Mouse (Mus musculus): ENCODE measurements at regions not wholly inside any gene's neighbourhood (a gene's known extent, or its start where the extent isn't known, plus 50 kb on each side); places are given as distances from the start of the nearest gene placed in this dataset.

DNA sequence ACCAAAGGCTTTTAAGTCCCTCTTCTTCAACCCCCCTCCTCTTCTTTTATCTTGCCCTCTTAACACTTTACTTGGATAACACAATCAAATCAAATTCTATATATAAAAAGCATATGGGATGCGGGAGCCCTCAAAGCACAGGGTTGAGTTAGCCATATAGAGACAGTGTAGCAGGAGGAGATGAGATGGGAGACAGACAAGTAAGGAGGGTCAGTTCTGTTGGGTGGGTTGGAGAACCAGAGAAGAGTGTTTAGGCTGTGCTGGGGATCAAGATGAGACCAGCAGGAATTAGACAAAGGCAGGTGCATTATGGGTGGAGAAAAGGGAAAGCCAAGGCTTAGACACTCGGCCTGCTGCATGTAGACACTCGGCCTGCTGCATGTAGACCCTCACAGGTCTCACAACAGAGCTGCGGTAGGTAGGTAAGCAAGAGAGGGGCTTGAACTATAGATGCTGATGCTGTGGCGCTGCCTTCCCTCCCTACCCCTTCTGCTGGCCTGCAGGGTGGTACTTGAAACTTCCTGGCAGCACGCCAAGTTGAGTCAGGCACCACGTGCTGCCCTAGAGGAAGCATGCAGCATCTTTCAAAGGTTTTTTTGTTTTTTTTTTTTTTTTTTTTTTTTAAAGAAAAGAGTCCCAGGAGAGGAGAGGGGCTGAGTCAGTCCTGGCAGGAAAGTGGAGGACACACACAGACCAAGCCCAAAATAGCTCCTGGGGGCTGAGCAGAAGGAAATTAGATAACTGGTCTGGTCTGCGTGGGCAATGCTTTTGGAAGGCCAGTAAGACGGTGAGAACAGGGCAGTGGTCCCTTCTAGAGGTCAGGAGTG lies 101.3 kb upstream of the Serp2 start:
- in situ Hi-C loops (cut with MboI; ENCODE audit: unreplicated experiment in 2 of 2): no loop called here

DNA sequence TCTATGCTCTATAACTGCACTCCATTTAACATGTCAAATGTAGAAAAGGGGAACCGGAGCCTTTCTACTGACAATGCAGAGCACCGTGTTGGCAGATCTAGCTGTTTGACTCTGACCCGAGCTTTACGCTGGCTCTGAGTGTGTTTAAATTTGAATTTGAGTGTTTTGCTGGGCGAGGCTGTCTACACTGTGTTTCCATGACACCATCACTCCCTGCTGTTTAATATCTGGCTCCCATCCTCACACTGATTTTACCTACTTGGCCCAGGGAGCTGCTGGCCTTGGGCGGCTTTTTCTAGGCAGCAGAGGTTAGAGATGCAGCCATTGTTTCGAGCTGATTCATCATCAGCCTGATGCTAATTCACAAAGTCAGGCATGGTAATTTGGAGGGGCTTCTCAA lies 100.7 kb upstream of the Serp2 start:
- in situ Hi-C loops (cut with MboI; ENCODE audit: unreplicated experiment in 2 of 2): no loop called here

DNA sequence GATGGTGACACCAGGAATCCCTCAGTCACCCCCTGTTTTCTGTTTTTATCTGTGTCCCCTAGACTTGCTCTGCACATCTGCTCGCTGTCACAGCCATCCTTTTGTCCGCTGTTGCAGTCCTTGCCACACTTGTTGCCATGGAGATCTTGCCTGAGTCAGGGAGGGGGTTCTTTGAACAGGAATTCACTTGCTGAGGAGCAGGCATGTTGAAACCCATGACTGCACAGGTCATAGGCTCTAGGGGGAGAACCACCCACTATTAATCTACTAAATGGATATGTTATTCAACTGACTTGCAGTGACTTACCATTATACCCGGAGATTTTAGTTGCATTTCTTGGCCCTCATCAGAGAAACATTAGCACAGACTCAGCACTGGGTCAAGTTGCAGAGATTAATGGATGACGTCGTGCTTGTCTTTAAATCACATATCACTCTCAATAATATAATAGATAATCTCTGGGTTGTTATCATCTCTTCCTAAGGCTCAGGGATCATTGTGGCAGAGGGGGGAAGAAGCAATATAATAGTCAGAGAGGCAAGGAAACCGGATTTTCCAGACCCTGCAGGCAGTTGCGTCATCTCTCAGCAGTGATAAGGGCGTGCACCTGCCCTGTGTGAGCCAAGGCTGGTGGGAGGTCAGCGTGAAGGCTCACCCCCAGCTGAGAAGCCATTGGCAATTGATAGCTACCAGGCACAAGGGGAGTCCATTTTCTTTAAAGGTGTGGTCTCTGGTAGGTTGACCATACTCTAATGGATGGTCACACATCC lies 95.9 kb upstream of the Serp2 start:
- in situ Hi-C loops (cut with MboI; ENCODE audit: unreplicated experiment in 2 of 2): no loop called here

DNA sequence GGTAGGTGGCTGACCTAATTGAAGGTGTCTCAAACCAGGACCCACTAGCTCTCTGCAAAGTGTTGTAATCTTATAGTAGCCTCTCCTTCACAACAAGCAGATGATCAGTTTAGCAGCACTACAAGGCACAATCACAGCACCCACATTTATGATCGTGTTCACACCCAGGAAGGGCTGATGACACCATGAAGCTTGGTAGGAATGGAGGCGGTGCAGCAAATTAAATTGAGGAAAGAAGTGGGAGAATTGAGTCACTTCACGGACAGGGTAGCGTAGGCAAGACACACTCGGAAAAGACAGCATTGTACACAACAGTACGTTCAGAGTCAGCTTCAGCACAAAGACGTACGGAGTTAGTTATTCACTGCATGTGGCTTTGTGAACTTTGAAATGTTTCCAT lies 94.4 kb upstream of the Serp2 start:
- in situ Hi-C loops (cut with MboI; ENCODE audit: unreplicated experiment in 2 of 2): no loop called here

DNA sequence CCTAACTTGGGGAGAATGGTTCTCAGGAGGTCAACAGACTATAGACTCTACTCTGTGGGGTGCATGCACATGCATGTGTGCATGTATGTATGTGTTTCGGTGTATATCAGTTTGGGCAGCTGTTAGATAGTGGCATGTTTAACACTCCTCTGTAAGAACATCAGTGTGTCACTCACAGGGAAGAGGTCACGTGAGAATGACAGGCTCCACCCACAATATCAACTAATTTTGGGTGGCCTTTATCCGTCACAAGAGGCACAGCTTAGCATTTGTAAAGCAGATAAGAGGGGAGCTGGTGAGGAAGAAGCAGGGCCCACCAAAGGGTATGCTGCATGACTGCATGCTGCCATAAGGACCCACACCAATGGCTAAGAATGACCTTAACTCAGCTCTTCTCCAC lies 93.2 kb upstream of the Serp2 start:
- in situ Hi-C loops (cut with MboI; ENCODE audit: unreplicated experiment in 2 of 2): no loop called here

DNA sequence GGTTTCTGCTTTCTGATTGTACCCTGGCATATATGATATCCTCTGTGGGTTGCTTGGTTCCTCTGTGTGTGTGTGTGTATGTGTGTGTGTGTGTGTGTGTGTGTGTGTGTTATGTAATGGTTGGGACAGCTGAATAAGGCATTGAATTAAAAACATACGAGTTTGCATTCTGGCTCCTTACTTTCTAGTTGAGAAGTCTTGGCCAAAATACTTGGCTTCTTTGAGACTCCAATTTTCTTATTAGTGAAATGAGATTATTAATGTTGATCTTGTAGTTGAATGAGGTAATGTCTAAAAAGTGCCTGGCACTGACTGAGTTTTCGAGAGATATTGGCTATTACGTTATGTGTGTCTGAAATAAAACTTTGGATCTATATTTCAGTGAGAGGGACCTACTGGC lies 88.0 kb upstream of the Serp2 start:
- in situ Hi-C loops (cut with MboI; ENCODE audit: unreplicated experiment in 2 of 2): no loop called here

DNA sequence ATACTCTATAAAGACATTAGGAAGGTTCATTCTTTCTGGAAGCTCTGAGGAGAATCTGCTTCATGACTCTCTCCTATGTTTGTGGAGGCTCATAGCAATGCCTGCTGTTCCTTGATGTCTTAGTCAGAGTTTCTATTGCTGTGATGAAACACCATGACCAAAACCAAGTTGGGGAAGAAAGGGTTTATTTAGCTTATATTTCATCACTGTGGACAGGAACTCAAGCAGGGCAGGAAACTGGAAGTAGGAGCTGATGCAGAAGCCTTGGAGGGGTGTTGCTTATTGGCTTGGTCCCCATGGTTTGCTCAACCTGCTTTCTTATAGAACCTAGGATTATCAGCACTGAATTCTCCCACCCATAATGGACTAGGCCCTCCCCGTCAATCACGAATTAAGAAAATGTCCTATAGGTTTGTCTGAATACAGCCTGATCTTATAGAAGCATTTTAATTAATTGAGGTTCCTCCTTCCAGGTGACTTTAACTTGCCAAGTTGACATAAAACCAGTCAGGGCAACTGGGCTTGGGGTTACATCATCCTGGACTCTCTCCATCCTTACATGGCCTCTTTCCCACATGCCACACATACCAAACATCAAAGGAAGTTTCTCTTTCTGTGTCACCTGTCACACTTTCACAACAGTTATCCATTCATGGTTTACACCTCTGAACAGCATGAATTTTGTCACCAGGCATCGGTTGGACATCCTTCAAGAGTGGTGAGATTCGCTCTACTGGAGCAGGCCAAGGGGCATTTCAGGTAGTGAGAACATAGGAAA lies 85.3 kb upstream of the Serp2 start:
- in situ Hi-C loops (cut with MboI; ENCODE audit: unreplicated experiment in 2 of 2): no loop called here

DNA sequence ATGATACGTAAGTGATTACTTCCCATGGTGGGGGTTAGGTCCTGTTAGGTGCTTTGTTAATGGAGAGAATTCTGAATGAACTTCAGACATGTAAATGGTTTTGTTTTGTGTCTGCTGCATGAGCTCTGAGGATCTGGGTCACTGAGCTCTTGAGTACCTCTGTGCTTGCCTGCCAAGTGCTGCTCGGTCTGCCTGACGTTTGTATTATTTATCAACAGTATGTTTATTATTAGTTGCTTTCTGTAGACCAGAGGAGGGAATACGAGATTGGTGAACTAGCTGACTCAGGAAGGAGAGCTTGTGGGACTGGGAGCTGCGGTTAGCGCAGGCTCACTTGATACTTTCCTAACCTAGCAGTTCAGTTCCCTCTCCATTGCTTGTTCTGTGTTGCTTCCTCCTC lies 76.5 kb upstream of the Serp2 start:
- in situ Hi-C loops (cut with MboI; ENCODE audit: unreplicated experiment in 2 of 2): no loop called here

DNA sequence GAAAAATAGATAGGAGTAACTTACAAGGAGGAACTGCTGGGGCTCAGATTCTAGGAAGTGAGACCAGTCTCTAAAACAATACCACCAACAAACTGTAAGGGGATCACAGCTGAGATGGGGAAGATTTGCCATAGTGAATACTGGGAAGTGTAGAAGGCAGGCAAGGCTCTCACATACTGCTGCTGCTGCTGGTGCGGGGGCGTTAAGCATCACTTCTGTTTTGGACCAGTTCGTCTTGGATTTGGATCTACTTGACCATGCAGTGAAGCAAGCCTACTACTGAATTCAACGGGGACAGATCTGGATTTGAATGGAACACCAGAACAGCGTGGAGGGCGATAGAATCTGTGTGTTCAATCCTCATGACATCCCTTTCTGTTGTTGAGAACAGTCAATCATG lies 76.1 kb upstream of the Serp2 start:
- in situ Hi-C loops (cut with MboI; ENCODE audit: unreplicated experiment in 2 of 2): no loop called here

DNA sequence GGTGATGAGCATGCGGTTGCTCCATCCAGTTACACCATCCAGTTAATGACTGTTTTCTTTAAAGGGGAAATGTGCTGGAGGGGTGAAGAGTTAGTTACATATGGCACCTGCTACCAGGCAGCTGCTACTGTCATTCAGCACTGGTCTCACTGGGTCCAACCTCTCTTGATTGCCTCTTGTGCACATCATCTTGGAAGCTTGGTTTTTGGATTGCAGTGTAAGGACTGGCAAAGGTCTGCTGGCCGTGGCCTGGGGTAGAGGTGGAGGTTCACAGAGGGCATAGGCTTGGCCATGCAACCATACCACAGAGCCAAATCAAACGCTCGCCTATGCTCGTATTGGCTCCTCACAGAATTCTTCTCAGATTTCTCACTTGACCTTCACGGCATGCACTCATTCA lies 75.1 kb upstream of the Serp2 start:
- in situ Hi-C loops (cut with MboI; ENCODE audit: unreplicated experiment in 2 of 2): no loop called here

DNA sequence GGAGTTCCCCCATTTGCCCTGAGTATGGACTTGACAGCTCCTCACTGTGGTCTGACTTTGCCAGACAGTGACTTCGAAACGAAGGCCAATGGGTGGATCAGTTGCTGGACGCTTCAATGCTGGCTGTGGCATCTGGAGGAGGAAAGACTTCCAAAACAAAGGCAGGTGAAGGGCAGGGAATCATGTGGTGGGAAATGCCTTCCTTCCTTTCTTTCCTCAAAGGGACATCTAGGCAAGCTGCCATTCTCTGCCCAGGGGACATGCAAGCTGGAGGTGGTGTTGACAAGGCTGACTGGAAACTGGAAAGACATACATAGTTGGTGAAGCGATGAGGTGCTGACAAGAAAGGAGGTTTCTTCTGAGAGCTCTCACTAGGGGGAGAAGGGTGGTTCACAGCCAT lies 74.5 kb upstream of the Serp2 start:
- in situ Hi-C loops (cut with MboI; ENCODE audit: unreplicated experiment in 2 of 2): no loop called here

DNA sequence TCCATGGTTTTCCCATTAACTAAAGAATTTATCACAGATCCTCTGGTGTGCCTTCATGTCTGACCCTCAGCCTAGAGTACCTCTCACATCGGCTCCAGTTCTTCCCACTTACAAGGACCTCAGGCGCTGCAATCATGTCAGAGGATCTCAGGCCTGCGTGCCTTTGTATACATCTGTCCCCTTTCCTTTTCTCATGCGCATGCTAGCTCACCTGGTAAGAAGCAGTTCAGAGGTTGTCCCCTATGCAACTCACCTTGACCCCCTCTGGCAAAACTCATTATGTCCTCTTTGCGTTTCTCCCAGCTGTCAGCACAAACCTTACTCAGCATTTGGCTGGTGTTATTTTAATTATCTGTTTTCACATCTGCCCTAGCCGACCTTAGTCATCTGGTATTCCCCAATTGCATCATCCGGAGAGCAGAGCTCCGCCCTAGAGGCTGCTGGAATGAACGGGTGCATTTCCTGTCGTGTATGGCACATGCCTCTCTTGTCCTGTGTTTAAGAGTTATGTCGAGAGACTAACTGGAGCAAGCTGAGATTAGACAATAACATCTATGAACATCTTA lies 73.3 kb upstream of the Serp2 start:
- in situ Hi-C loops (cut with MboI; ENCODE audit: unreplicated experiment in 2 of 2): no loop called here

DNA sequence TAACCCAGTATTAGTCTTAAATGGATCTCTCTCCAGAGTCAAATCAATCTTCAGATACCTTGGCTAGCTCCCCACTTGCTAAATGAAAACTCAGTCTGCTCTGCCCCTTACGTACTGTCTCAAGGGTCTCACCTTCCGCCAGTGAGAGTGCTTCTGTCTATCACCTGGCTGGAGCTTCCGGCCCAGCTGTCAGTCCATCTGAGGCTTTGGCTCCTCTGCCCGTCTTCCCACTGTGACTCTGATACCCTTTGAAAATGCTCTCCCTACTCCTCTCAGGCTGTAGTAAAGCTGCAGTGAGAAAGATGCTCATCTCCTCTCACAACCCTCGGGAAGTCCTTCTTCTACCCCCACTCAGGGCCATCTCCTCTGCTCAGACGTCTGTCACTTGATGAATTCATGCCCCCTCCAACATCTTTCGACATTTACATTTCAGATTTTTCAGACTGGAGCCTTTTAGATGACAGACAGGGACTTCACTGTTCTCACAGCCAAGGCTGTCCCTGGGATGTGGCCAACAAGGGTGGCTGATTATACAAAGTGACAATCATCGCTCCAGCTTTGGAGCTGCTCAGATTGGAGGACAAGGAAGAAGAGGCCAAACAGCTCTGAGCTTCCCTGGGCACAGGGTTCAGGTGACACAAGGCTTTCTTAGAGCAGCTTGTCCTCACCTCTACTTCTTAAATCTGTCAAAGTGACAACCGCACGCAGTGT lies 71.6 kb upstream of the Serp2 start:
- in situ Hi-C loops (cut with MboI; ENCODE audit: unreplicated experiment in 2 of 2): no loop called here

DNA sequence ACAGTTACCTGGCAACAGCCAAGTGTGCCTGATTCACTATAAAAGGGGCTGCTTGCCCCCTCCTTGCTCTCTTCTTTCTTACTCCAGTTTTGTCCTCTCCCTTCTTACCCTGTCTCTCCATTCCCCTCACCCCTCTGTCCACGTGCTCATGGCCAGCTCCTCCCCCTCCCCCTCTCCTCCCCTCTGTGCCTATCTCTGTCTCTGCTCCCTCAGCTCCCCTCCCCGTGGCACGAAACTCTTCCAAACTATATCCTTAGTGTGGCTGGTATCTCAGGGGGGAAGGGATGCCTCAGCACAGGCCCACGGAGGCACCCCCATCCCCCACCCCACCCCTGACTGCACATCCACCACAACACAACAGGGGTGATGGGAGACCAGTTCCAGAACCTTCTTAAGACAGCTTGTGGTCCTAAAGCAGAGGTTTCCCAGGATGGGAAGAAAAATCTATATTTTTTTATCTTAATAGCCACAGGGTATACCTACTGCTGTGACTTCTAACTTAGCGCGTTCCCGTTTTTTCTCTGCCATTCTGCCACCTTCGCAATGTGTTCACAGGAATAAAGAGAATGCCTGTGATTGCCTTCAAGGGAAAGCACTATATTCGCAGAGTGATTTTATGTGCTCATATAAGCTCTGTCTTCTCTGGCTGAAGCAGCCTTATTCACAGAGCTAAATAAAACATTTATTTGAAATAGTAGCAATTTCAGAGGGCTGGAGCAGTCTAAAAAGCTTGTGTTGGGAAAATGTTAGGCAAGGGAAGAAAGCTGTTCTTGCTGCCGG lies 69.1 kb upstream of the Serp2 start:
- in situ Hi-C loops (cut with MboI; ENCODE audit: unreplicated experiment in 2 of 2): no loop called here

DNA sequence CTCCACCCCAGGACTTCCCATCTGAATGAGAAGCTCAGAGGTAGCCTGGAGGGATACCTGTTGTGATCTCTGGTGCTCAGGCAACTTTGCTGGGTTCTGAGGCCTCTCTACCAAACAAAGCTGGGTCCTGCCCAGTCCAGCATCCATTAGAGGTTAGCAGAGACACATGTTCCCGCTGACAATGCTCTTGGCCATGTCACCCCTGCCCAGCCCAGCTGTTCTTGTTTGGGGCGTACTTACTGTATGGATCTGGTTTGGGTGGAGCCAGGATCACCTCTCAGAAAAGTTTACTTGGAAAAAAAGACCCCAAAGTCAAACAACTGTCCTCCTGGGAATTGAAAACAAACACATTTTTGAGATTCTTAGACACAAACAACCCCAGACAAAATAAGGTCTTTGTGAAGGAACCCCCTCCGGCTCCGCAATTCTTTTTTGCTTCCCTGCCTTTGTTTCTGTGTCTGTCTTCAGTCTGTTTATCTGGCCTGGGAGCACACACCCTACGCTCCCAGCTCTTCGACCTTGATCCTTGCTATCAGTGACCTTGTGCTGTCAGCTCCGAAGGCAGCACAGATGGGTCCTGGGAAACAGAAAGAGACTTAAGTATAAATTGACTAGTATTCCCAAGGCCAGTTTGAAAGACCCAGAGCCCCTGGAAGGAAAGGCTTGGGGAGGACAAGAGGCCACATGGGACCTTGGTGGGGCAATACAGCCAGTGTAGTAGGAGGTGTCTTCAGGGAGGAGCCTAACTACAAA lies 68.1 kb upstream of the Serp2 start:
- in situ Hi-C loops (cut with MboI; ENCODE audit: unreplicated experiment in 2 of 2): no loop called here

DNA sequence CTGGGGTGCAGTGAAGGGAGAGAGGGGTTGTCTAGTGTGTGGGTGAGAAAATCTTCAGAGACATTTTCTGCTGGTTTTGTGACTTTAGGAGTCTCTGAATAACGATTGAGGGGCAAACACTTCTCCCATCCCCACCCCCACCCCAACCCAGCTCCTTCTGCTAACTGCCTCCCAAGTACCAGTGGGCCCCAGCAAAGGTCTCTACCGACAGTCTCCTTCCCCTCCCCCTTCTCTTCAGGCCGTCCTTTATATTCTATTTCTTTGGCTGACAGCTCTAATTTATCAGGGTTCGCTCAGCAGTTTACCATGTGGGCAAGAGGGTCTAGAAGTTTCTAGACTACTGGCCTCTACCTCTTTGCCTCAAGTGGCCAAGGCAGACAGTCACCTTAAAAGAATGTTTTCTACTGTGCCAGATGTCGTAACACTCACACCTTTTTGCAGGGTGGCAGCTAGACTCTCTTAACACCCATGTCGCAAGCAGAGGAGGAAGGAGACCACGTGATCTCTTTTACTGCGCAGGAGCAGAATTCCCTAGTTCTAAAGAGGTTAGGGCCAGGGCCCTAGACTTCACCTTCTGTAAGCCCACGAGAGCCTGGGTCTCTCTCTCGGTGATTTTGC lies 66.8 kb upstream of the Serp2 start:
- in situ Hi-C loops (cut with MboI; ENCODE audit: unreplicated experiment in 2 of 2): no loop called here

DNA sequence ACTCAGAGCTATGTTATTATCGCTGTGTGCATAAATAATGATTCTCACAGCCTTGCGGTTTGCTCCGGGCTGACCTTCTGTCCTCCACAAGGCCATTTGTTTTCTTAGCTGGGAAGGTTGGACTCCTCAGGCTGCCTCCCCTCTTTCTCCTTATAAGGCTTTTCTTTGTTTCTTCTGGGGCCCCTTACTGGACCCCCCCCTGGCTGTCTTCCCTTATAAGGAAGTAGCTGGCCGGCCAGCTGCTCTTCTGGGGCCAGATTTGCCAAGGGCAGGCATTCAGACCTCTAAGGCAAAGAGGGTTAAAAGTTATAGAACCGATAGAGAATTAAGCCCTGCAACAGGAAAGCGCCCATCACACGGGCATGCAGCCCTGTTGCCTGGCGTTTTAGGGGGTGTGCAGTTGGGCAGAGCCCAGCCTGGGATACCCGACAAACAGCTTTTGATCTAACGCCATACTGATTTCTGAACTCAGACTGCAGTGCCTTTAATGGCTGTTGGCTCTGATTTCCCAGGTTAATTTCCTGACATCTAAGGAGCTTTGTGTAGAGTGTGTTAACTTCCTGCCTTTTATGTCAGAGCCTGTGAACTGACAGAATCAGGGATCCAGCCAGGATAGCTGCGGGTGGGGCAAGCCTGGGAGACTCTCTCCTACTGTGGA lies 66.1 kb upstream of the Serp2 start:
- in situ Hi-C loops (cut with MboI; ENCODE audit: unreplicated experiment in 2 of 2): no loop called here

DNA sequence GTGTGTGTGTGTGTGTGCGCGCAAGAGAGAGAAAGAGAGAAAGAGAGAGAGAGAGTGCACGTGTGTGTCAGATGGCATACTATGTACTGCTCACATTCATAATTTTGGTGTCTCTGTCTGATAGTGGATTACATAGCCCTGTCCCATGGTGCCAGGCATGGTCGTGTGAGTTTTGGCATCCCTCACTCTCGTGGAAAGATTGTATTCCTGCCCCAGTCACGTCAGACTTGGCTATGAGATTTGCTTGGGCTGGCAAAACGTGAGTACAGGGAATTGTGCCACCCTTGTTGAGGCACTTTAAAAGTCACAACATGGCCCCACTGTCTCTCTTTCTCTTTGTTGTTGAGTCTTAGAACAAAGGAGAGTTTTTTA lies 62.3 kb upstream of the Serp2 start:
- in situ Hi-C loops (cut with MboI; ENCODE audit: unreplicated experiment in 2 of 2): no loop called here

All from v-Abl transformed pro-B cells (cell line).